Mouse (Mus musculus) spleen, postnatal 36 days (tissue): ENCODE measurements around the gene Rcsd1.

Source experiments
- DNase-seq, 2 experiments: peaks; one replicate each; pipeline ENCODE4 v3.0.0; 2022; ENCODE audit warnings: low spot score in 2 of 2, mixed read lengths in 1 of 2

Rcsd1 gene

DNA sequence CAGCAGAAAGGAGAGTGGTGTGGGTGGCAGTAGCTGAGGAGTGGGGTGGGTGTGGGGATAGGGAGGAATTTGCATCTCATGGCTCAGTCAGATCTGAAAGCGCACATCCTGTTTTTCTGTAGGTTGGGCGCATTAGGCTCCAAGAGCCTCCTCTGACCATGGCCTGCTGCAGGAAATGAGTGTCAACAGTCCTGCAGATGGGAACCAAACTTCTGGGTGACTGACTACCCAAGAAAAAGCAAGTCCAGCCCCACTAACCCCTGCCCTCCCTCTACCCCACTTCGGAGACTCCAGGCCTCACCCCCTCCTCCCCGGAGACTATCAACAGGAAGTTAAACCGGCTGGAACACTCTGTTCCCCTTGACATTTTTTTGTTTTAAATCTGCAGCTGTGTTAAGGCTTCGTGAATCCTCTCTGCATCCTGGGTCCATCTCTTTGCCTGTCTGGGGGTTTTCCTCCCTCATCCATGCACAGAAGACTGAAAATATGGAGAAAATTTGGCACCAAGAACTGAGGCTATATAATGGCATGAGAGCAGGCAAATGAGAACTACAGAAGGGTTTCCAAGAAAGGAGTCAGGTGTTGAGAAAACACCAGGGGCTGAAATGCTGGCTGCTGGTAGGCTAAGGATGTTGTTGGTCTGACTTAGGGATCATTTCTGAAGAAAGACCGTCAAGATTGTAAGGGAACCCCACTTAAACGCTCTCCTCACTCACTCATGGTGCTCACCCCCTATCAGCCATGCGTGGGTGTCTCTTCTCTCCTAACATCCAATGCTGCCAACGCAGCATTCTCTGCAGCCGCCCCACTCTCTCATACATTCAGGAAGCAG is 8.4 kb upstream of the Rcsd1 start:
- peak; percentile 89 to 90 for DNase-seq

GRCm38 (mm10) chr1:165716426-165716825 is 6.9 kb upstream of the Rcsd1 start:
- DNase-seq: no peak

DNA sequence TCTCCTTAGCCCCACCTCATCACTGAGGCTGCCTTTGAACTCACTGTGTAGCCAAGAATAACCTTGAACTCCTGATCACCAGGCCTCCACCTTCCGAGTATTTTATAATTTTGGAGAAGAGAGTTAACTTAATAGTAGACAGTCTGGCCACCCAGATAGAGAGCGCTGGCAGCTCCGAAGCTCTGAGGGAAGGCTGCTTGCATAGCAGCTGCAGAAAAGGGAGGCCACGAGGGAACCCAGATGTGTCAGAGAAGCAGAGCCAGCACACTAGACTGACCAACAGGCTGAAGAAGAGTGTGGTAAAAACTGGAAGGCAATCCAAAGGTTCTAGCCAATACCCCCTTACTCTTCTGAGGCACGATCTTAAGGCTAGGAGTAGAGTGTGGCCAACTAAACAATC is 4.2 kb upstream of the Rcsd1 start:
- DNase-seq: no peak

DNA sequence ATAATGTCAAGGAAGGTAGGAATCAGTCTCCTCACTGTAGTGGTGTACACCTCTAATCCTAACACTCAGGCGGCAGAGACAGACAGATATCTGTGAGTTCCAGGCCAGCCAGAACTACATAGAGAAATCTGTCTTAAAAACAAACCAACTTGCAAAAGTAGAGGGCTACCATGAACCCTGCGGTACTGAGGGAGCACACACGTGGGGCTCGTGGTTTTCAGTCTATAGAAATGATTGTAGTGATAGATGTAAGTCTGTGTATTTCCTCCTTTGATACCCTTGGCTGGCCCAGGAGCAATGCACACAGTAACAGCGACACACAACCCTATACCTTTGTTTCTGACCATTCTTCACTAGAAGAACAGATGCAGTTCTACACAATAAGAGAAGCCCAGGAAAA is 2.4 kb upstream of the Rcsd1 start:
- no peak for DNase-seq

GRCm38 (mm10) chr1:165708686-165709380 is 724 bp downstream of the Rcsd1 start:
- DNase-seq: peak; percentile 36 to 45

GRCm38 (mm10) chr1:165707640-165708322 is 1.8 kb downstream of the Rcsd1 start:
- DNase-seq: peak; percentile 87 to 88

- peak; percentile 35 to 55 for DNase-seq
Observed at GRCm38 (mm10) chr1:165707241-165707639, 2.3 kb downstream of the Rcsd1 start.

GRCm38 (mm10) chr1:165706492-165706891 is 3.1 kb downstream of the Rcsd1 start:
- DNase-seq: no peak

DNA sequence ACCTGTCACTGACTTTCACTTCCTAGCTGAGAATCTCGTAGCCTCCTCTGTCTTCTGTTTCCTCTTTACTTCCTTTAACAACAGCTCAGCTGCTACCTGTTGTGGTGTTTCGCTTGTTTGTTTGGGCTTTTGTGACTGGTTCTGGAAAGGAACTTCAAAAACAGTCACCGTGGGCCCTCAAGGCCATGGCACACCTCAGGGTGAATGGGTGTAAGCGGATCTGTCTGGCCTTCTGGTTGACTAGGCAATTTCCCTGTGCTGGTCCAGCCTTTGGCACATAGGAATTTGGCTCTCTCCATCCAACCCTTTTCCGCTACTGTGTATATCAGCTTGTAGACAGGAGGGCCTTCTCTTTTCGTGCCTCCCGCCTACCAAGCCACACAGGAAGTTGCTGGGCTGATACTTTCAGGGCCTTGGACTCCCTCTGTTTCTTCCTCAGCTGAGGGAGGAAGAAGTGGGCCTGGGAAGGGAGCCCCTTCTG is 3.6 kb downstream of the Rcsd1 start:
- peak; percentile 60 to 69 for DNase-seq

GRCm38 (mm10) chr1:165705368-165705767 is 4.2 kb downstream of the Rcsd1 start:
- peak in 1 of 2 experiments; percentile 32 for DNase-seq

DNA sequence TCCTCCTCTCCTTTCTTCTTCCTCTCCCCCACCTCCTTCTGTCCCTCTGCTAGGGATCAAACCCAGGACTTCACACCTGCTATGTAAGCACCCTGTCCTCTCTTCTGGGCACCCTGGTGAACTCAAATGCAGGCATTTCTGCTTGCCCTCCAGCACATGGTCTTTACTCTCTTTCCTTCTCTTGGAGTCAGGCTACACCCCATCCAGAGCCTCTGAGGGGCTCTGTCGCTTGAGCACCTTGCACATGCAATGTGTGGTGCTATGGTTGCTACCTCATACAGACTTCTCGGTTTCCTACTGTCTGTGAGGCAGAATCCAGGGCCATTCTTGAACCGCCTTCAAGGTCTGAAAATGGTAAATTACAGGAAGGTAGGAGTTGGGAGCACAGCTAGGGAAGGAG is 4.7 kb downstream of the Rcsd1 start:
- no peak for DNase-seq

DNA sequence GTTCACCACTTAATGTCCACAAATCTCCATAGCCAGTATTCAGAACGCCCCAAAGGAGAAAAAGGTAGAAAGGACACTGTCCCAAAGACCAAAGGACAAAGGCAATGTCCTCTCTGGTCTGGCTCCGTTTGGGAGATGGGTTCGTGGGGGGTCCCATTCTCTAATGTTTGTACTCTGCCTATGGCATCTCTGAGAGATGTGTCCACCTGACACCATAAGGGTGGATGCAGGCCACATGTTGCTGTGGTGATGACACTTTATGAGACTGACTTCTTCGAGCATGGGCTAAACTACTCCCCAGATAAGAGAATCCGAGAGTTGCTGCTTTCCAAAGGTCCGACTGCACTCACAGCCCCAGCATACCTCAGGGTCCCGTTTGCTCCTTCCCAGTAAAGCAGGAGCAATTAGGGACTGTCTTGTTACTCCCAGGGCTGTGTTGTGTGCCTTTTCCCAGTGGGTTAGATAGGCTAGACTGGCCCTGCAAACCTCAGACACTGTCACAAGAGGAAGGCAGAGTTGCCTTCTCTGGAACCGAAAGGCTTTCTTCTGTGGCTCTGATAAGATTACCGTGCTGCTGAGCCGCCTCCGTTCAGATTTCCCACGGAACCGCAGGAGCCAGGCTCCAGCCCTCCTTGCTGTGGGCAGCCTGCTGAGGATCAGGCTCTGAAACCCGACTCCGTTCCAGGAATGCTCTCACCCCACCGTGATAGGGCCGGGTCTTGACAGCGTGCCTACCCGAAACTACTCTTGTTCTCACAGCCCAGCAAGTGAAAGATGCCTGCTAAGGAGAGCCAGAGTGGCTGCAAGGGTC is 7.1 kb downstream of the Rcsd1 start:
- no peak for DNase-seq

- no peak for DNase-seq
Observed at GRCm38 (mm10) chr1:165701562-165701961, 8.0 kb downstream of the Rcsd1 start.

GRCm38 (mm10) chr1:165700933-165701518 is 8.5 kb downstream of the Rcsd1 start:
- DNase-seq: peak; percentile 77 to 80

DNA sequence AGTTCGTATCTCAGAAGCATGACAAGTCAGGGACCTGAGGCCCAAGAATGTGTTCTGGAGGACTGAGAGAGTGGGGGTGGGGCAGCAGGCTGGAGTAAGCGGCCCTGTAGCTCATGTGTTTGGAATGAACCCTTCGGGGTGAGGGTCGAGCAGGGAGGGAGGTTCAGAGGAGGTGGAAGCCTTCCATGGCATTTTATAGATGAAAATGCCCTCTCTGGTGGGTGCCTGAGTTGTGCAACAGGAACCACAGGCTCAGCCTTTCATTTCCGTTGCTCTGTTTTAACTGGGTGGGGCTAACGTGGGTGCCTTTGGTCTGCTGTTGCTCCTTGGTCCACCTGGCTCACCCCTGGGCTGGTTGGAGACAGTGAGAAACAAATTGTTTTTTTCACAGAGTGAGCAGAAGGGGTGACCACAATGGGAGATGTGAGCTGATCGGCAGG is 9.2 kb downstream of the Rcsd1 start:
- DNase-seq: peak; percentile 79 to 82

DNA sequence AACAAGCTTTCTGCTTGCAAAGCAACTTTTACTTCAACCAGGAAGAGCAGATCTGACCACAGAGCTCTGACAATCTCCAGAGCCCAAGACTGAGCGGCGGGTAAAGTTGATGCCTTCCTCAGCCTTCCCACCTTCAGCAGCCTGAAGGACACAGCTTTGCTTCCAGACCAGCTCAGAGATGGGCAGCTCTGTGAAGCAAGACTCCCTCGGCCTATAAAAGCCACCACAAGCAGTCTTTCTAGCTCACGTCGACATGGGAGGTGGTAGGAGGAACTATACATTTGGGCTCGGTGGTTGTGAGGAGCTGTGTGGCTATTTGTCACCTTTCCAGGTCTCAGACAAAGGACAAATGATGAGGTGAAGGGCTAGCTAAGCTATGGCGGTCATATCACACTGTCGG is 11.9 kb downstream of the Rcsd1 start:
- no peak for DNase-seq

GRCm38 (mm10) chr1:165696870-165697269 is 12.7 kb downstream of the Rcsd1 start:
- no peak for DNase-seq

DNA sequence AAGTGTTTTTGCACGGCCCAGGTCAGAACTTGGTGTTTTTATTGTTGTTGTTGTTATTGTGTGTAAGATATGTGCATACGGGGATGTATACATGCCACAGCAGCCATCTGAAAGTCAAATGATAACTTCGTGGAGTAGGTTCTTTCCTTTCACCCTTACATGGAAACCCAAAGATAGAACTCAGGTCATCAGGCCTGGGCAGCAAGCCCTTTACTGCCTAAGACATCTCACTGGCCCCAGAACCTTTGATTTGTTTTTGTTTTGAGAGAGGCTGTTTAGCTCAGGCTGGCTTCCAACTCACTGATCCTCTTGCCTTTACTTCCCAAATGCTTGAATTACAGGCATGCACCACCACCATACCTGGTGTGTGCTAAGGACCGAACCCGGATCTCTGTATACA is 13.5 kb downstream of the Rcsd1 start:
- no peak for DNase-seq

GRCm38 (mm10) chr1:165695392-165696014 is 14.1 kb downstream of the Rcsd1 start:
- no peak for DNase-seq

GRCm38 (mm10) chr1:165693856-165694255 is 15.7 kb downstream of the Rcsd1 start:
- no peak for DNase-seq

DNA sequence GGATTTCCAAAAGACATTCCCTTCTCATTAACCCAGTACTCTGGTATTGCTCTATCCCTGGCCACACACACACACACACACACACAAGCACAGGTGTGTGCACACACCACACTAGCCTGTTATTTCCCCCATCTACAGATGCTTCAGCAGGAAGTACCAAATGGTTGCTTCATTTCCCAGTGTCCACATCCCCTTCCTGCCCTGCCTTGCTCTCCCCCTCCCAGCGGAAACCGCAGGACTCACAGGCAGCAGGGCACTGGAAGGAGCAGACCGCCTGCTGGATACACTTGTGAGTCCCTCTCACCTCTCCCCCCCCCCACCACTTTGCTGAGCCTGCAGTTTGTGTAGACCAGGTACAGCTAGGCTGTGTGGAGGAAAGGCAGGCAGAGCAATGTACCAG is 18.0 kb downstream of the Rcsd1 start:
- DNase-seq: peak; percentile 60 to 70
